Mouse (Mus musculus): ENCODE measurements around the gene Prl8a1.

GRCm38 (mm10) chr13:27553336-27553735 lies 28.6 kb downstream of the Prl8a1 start:
- TF ChIP-seq CTCF (IDR thresholded peaks at IDR 0.05; ENCODE audit: borderline replicate concordance, insufficient read depth, low read length) (no peak), POLR2A (IDR thresholded peaks at IDR 0.05; ENCODE audit: low read depth, low read length) (no peak)
